Mouse (Mus musculus): ENCODE data around the gene Bicc1. TPM values are rescaled to one million over a fixed set of nuclear protein-coding genes. Genes with fewer than 3 reads are reported as not detected.

Bicc1 gene
- polyA plus RNA-seq, 1 experiment from 2014 or later = 5.9 TPM

DNA sequence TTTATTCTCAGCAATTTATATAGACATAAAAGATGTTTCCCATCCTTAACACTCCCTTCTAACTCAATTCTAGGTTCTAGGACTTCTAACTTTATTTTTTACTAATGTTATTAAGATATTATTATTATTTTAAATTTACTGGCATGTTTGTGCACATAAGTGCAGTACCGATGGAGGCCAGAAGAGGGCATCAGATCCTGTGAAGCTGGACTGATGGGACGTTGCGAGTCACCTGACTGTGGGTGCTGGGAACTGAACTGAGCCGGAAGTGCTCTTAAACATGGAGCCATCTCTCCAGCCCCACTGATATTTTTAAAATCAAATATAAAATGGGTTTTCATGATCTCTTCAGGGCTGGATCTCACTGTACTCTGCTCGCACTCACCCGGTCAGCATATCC is 242.8 kb downstream of the Bicc1 start:
- H3K36me3 ChIP-seq = no peaks in the 10 kb centered on the region
- peaks cover 11% of the 10 kb centered on the region; the same call in 1 of the 2 replicates for H3K9me3 ChIP-seq
- WGBS = 90% methylated on average over 6 of the region's 6 CpGs
- ATAC-seq (ENCODE audit: low FRiP score) = no peak
- no peak overlapping the region for H3K4me2 ChIP-seq
- no peaks in the 10 kb centered on the region for H3K27me3 ChIP-seq
- H3K4me3 ChIP-seq = no peak overlapping the region
- no peak overlapping the region for H3K9ac ChIP-seq
- H3K4me1 ChIP-seq (replicated peaks) = 0 out of 2 replicates have a peak, but pooled peaks cover 2% of the 10 kb centered on the region
- no peak overlapping the region for H3K27ac ChIP-seq

DNA sequence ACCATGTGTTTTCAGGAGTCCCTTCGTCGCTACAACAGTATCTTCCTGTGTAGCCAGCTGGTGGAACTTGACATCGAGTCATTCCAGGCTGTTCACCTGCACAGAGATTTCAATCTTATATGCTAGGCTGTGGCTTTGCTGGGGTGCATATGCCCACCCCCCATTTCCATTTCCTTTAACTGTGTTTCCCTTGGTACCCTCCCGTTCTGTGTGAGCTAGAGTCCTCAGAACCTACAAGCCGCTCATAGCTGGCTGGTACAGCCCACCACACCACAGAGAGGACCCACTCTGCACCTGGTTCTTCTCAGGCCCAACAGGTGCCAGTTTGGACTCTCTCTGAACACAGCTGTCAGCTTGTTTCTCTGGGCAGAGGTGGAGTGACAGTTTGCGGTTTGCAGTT is 244.4 kb downstream of the Bicc1 start:
- H3K27ac ChIP-seq = no peak overlapping the region
- H3K4me3 ChIP-seq = no peak overlapping the region
- WGBS = 94% methylated on average over 6 of the region's 6 CpGs
- H3K27me3 ChIP-seq = no peaks in the 10 kb centered on the region
- H3K4me2 ChIP-seq = no peak overlapping the region
- H3K9me3 ChIP-seq = peaks cover 11% of the 10 kb centered on the region; the same call in 1 of the 2 replicates
- no peak for ATAC-seq (ENCODE audit: low FRiP score)
- 0 out of 2 replicates have a peak, but pooled peaks cover 2% of the 10 kb centered on the region for H3K4me1 ChIP-seq (replicated peaks)
- no peaks in the 10 kb centered on the region for H3K36me3 ChIP-seq
- no peak overlapping the region for H3K9ac ChIP-seq

DNA sequence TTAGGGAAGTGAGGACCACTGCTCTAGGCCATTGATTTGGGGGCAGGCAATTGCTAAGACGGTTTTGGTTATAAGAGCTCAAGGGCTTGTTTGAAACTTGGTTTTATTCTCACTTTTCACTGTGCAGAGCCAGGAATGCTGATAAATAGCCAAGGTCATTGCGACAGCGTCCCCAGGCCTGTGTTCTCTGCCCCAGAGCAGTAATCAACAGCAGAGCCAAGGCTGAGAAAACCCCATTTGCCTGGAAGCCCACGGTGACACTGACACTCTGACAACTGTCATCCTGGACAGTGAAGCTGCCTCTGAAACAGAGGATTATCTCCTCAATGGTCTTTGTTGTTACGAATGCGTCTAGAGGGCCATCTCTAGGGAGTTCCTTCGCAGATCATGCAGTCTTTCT is 255.6 kb downstream of the Bicc1 start:
- ATAC-seq (ENCODE audit: low FRiP score) = no peak
- 59% methylated on average over 7 of the region's 7 CpGs for WGBS

DNA sequence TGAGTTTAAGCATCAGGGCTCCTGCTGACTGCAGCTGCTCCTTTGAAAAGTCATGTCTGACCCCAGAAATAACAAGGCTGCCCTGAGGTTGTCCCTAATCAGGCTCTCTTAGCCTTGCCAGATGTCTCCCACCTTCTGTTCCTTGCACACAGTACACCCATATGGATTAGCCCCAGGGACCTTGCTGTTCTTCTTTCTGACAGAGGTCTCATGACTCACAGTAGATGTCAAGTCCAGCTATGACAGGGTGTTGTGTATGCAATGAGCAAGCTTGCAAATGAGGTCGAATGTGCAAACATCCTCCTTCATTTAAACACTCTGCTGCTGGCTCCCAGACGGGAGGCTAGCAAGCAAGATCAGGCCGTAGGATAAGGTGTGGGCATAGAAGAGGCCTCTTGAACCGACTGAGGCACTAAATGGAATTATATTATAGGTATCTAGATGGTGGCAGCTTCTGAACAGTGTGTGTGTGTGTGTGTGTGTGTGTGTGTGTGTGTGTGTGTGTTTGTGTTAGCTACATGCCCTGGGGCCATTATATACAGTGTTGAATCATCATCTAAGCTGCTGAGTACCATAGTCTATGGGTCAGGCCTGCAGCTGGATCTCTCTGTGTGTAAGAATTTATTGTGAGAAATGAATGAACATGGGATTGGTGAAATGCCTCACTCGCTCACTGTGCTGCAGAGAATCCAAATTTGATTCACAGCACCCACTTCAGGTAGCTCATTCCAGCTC is 256.6 kb downstream of the Bicc1 start:
- ATAC-seq (ENCODE audit: low FRiP score) = no peak
- Histone ChIP-seq H3K9me3 (no peaks in the 10 kb centered on the region), H3K4me3 (no peak overlapping the region), H3K9ac (no peak overlapping the region), H3K4me1 (replicated peaks) (peaks cover 23% of the 10 kb centered on the region), H3K36me3 (no peaks in the 10 kb centered on the region), H3K27me3 (no peaks in the 10 kb centered on the region), H3K27ac (no peak overlapping the region), H3K4me2 (no peak overlapping the region)
- 50% methylated on average over 5 of the region's 5 CpGs for WGBS

More for the DNA sequence above, 255.6 kb downstream of the Bicc1 start:
- no peak overlapping the region for H3K4me3 ChIP-seq
- no peak overlapping the region for H3K4me2 ChIP-seq
- H3K36me3 ChIP-seq = no peaks in the 10 kb centered on the region
- no peak overlapping the region for H3K9ac ChIP-seq
- no peak overlapping the region for H3K27ac ChIP-seq
- no peaks in the 10 kb centered on the region for H3K27me3 ChIP-seq
- peaks cover 23% of the 10 kb centered on the region for H3K4me1 ChIP-seq (replicated peaks)
- no peaks in the 10 kb centered on the region for H3K9me3 ChIP-seq

DNA sequence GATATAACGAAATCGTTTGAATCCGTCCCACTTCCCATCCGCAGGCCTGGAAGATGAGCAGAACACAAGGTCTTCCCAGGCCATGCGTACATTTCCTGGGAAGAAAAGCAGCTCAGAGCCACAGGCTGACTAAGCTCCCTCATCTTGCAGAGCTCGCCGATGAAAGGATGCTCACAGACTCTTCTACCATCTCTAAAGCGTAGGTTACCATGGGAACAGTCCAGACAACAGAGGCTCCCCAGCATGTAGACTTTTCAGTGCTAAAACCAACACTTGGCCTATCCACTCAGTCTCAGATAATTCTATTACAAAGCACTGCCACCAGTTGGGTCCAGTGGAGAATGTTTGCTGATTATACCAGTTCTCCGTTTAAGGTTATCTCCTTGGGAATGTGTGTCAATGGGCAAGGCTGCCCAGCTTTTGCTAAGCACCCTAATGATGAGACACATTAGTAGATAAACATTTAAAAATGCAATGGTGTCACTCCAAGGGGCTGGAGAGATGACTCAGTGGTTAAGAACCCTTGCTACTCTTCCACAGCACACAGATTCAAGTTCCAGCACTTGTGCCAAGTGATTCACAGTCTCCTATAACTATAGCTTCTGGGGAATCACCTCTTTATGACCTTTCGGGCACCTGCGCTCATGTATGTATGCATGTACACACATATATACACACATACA is 258.2 kb downstream of the Bicc1 start:
- WGBS = 67% methylated on average over 11 of the region's 11 CpGs
- ATAC-seq (ENCODE audit: low FRiP score) = peak; percentile 32; the same call in 1 of the 2 replicates
- no peak overlapping the region for H3K27ac ChIP-seq
- H3K9ac ChIP-seq = no peak overlapping the region
- no peaks in the 10 kb centered on the region for H3K27me3 ChIP-seq
- H3K4me3 ChIP-seq = no peak overlapping the region
- no peaks in the 10 kb centered on the region for H3K9me3 ChIP-seq
- peaks cover 23% of the 10 kb centered on the region for H3K4me1 ChIP-seq (replicated peaks)
- no peak overlapping the region for H3K4me2 ChIP-seq
- H3K36me3 ChIP-seq = no peaks in the 10 kb centered on the region

DNA sequence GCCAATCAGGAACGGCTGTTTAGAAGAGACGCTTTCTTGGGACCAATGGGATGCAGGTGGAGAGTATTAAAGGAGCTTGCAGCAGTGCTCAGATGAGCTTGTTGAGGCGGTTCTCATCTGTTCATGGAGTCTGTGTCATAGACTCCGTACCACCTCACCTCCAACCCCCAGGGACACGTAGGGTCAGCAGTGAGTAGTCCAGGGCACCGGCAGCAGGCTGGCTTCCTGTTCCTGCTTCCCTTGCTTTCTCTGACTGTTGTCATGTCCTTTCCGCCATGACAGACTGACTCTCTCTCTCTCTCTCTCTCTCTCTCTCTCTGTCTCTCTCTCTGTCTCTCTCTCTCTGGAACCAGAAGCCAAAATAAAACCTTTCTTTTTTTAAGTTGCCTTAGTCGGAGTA is 263.6 kb downstream of the Bicc1 start:
- Histone ChIP-seq H3K4me3 (no peak overlapping the region), H3K27me3 (no peaks in the 10 kb centered on the region), H3K27ac (no peak overlapping the region), H3K4me2 (no peak overlapping the region), H3K36me3 (no peaks in the 10 kb centered on the region), H3K9me3 (no peaks in the 10 kb centered on the region), H3K9ac (no peak overlapping the region), H3K4me1 (replicated peaks) (peaks cover 1% of the 10 kb centered on the region)
- ATAC-seq (ENCODE audit: low FRiP score) = no peak
- 89% methylated on average over 8 of the region's 8 CpGs for WGBS

DNA sequence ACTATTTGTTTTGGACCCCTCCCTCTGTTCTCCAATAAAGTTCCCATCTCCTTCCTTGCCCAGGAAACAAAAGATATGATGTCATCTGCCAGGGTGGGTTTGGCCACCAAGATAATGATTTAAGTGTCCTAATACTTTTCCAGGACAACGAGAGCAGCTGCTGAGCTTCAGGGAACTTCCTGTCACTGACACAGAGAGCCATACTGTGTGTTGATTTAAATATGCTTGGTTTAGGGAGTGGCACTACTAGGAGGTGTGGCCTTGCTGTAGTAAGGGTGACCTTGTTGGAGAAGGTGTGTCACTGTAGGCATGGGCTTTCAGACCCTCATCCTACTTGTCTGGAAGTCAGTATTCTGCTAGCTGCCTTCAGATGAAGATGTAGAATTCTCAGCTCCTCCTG is 281.5 kb downstream of the Bicc1 start:
- Histone ChIP-seq H3K9ac (no peak overlapping the region), H3K9me3 (no peaks in the 10 kb centered on the region), H3K4me2 (no peak overlapping the region), H3K36me3 (no peaks in the 10 kb centered on the region), H3K4me3 (no peak overlapping the region), H3K27me3 (no peaks in the 10 kb centered on the region), H3K4me1 (replicated peaks) (peaks cover 9% of the 10 kb centered on the region; the same call in 1 of the 2 replicates), H3K27ac (no peak overlapping the region)
- ATAC-seq (ENCODE audit: low FRiP score) = no peak
- WGBS = 77% methylated on average over 1 of the region's 1 CpGs

DNA sequence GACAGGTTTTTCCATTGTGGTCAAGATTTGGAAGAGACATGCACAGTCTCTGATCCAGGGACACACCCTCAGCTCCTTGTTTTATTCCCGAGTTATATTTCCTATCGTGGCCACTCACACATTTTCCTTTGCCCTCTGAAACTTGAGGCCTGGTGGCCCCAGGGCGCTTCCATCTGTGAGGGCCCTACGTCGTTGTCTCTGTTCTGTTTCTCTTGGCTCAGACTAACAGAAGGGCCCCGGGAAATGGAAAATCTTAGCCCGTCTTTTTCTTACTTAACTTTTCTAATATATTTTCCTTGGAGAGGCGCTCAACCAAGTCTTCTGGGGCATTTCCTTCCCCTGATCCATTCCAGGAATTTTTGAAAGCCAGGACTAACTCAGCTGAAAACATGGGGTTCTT is 281.9 kb downstream of the Bicc1 start:
- H3K27me3 ChIP-seq = no peaks in the 10 kb centered on the region
- no peak overlapping the region for H3K27ac ChIP-seq
- H3K36me3 ChIP-seq = no peaks in the 10 kb centered on the region
- no peak overlapping the region for H3K4me3 ChIP-seq
- 79% methylated on average over 8 of the region's 8 CpGs for WGBS
- no peak for ATAC-seq (ENCODE audit: low FRiP score)
- no peak overlapping the region for H3K4me2 ChIP-seq
- no peaks in the 10 kb centered on the region for H3K9me3 ChIP-seq
- H3K9ac ChIP-seq = no peak overlapping the region
- H3K4me1 ChIP-seq (replicated peaks) = peaks cover 9% of the 10 kb centered on the region; the same call in 1 of the 2 replicates

DNA sequence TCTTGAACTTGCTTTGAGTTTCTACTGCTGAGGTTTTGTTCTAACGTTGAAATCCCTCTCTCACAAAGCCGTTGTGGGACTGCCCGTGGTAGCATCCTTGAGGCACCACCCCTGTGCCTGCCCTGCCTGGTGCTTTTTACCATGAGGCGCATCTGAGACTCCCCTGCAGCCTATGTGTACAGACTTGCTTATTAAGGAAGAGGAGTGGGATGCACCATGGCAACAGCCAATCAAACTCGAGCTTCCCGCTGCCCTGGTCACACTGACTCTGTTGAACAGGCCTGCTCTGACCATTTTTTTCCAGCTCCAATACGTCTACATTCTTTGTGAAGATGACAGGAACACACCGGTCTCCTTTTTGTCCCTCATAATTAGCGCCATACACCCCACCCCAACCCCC is 283.0 kb downstream of the Bicc1 start:
- H3K27me3 ChIP-seq = no peaks in the 10 kb centered on the region
- H3K36me3 ChIP-seq = no peaks in the 10 kb centered on the region
- no peak overlapping the region for H3K9ac ChIP-seq
- H3K27ac ChIP-seq = no peak overlapping the region
- H3K4me1 ChIP-seq (replicated peaks) = peaks cover 9% of the 10 kb centered on the region; the same call in 1 of the 2 replicates
- 44% methylated on average over 9 of the region's 9 CpGs for WGBS
- peak; percentile 61; the same call in 1 of the 2 replicates for ATAC-seq (ENCODE audit: low FRiP score)
- H3K4me3 ChIP-seq = no peak overlapping the region
- no peak overlapping the region for H3K4me2 ChIP-seq
- no peaks in the 10 kb centered on the region for H3K9me3 ChIP-seq

DNA sequence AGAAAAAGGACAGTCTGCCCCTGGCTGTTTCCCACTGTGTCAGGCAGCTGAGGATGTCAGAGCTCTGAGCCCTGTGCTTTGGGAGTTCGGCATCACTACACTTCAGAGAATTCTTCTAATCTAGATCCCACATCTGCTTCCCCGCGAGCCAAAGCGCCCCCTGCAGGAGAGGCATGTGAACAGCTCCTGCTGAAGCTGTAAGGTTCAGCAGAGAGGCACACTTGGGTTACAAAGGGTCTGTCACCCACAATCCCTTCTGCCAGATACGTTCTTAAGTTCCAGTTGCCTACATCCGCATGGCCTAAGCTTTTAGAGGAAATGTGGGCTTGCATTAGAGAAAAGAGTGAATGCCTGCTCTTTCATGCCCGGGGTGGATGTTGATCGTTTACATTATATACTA is 283.4 kb downstream of the Bicc1 start:
- H3K4me3 ChIP-seq = no peak overlapping the region
- H3K27ac ChIP-seq = no peak overlapping the region
- WGBS = 71% methylated on average over 8 of the region's 8 CpGs
- no peak overlapping the region for H3K9ac ChIP-seq
- no peak overlapping the region for H3K4me2 ChIP-seq
- no peaks in the 10 kb centered on the region for H3K27me3 ChIP-seq
- no peaks in the 10 kb centered on the region for H3K36me3 ChIP-seq
- peaks cover 9% of the 10 kb centered on the region; the same call in 1 of the 2 replicates for H3K4me1 ChIP-seq (replicated peaks)
- no peaks in the 10 kb centered on the region for H3K9me3 ChIP-seq
- no peak for ATAC-seq (ENCODE audit: low FRiP score)

DNA sequence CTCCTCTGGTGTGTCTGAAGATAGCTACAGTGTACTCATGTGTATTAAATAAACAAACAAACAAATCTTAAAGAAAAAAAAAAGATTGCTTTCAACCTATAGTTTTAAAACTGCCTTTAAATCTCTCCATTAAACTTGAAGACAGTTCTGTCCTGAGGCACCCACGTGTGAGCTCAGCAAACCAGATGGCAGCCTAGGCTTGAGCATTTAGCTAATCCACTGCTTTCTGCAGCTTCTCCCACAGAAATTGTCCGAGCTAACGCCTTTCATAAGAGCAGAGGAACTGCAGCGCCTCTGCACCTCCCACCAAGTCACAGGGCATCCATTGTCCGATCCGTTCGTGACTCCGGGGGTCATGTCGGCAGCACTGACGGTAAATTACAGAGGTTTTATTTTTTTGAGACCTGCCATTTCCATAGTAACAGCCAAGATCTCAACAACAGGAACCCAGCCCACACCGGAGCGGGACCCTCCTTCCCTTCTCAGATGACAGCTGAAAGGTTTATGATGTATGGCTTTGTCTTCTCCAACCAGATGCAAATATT is 284.4 kb downstream of the Bicc1 start:
- no peaks in the 10 kb centered on the region for H3K9me3 ChIP-seq
- H3K27ac ChIP-seq = no peak overlapping the region
- H3K27me3 ChIP-seq = no peaks in the 10 kb centered on the region
- H3K4me1 ChIP-seq (replicated peaks) = peaks cover 9% of the 10 kb centered on the region; the same call in 1 of the 2 replicates
- no peak for ATAC-seq (ENCODE audit: low FRiP score)
- no peaks in the 10 kb centered on the region for H3K36me3 ChIP-seq
- H3K4me3 ChIP-seq = no peak overlapping the region
- H3K9ac ChIP-seq = no peak overlapping the region
- H3K4me2 ChIP-seq = no peak overlapping the region
- 16% methylated on average over 12 of the region's 12 CpGs for WGBS

All from hindbrain, embryonic 13.5 days (tissue).